Mouse (Mus musculus) layer of hippocampus, postnatal 10 days (tissue): Measurements from ENCODE around the gene Wnt2. TPM values are rescaled to one million over a fixed set of nuclear protein-coding genes. Genes with fewer than 3 reads are reported as not detected.

Source experiments
- DNase-seq, 2 experiments: peaks; one replicate each; pipeline ENCODE4 v3.0.0; 2021; ENCODE audit warnings: low spot score in 2 of 2
- long read RNA-seq: library from polyadenylated mRNA; stranded (forward); transcript quantifications from one replicate; pipeline ENCODE4 v2.0.0, GENCODE M21; 2023
- total RNA-seq, 2 experiments: library from RNA; stranded (reverse); gene quantifications; 2 replicates each; pipeline ENCODE4 v1.2.3; 2021

The Wnt2 gene
- total RNA-seq = 1 to 10 TPM; 5.0 to 6.3 TPM
- long read RNA-seq, transcript Wnt2-201 (5 exons, 2,255 nt) = major isoform, 6 of 8 reads
- long read RNA-seq, partial matches to known transcripts = 0 of 8 reads
- long read RNA-seq, other reads (novel, unspliced or antisense) = 2 of 8 reads

- DNase-seq = peak; percentile 8 to 27
These were observed at the start of gene Wnt2 for GRCm38 (mm10) chr6:18029746-18030656. Wnt2 (minus strand) TSS chr6:18030585.

GRCm38 (mm10) chr6:18078615-18079014, 48.2 kb upstream of the Wnt2 start:
- no peak for DNase-seq

- no peak for DNase-seq
These were observed 46.6 kb upstream of the Wnt2 start for GRCm38 (mm10) chr6:18076986-18077385.

GRCm38 (mm10) chr6:18076577-18076976, 46.2 kb upstream of the Wnt2 start:
- DNase-seq = no peak

- no peak for DNase-seq
These were observed 27.5 kb upstream of the Wnt2 start for GRCm38 (mm10) chr6:18057899-18058298.

- no peak for DNase-seq
These were observed 21.3 kb upstream of the Wnt2 start for GRCm38 (mm10) chr6:18051702-18052101.

GRCm38 (mm10) chr6:18044299-18044698, 13.9 kb upstream of the Wnt2 start:
- no peak for DNase-seq

GRCm38 (mm10) chr6:18043172-18043571, 12.8 kb upstream of the Wnt2 start:
- no peak for DNase-seq

- no peak for DNase-seq
These were observed 1.9 kb upstream of the Wnt2 start for GRCm38 (mm10) chr6:18032271-18032670.

GRCm38 (mm10) chr6:18031509-18032010, 1.2 kb upstream of the Wnt2 start:
- DNase-seq = peak; percentile 23 to 35

GRCm38 (mm10) chr6:18030868-18031508, 603 bp upstream of the Wnt2 start:
- peak; percentile 8 to 12 for DNase-seq

GRCm38 (mm10) chr6:18024133-18024794, 6.1 kb downstream of the Wnt2 start:
- no peak for DNase-seq

- DNase-seq = no peak
These were observed 17.0 kb downstream of the Wnt2 start for GRCm38 (mm10) chr6:18013346-18013745.

- no peak for DNase-seq
These were observed 23.0 kb downstream of the Wnt2 start for GRCm38 (mm10) chr6:18007356-18007755.

GRCm38 (mm10) chr6:18002065-18002464, 28.3 kb downstream of the Wnt2 start:
- DNase-seq = no peak

- no peak for DNase-seq
These were observed 31.9 kb downstream of the Wnt2 start for GRCm38 (mm10) chr6:17998497-17998896.

GRCm38 (mm10) chr6:17994956-17995790, 35.2 kb downstream of the Wnt2 start:
- no peak for DNase-seq

- no peak for DNase-seq
These were observed 38.8 kb downstream of the Wnt2 start for GRCm38 (mm10) chr6:17991625-17992024.

GRCm38 (mm10) chr6:17990173-17991028, 40.0 kb downstream of the Wnt2 start:
- no peak for DNase-seq

- DNase-seq = no peak
These were observed 51.0 kb downstream of the Wnt2 start for GRCm38 (mm10) chr6:17979361-17979760.
